Mouse (Mus musculus): ENCODE results near the gene Dync1i2.

Dync1i2 gene

DNA sequence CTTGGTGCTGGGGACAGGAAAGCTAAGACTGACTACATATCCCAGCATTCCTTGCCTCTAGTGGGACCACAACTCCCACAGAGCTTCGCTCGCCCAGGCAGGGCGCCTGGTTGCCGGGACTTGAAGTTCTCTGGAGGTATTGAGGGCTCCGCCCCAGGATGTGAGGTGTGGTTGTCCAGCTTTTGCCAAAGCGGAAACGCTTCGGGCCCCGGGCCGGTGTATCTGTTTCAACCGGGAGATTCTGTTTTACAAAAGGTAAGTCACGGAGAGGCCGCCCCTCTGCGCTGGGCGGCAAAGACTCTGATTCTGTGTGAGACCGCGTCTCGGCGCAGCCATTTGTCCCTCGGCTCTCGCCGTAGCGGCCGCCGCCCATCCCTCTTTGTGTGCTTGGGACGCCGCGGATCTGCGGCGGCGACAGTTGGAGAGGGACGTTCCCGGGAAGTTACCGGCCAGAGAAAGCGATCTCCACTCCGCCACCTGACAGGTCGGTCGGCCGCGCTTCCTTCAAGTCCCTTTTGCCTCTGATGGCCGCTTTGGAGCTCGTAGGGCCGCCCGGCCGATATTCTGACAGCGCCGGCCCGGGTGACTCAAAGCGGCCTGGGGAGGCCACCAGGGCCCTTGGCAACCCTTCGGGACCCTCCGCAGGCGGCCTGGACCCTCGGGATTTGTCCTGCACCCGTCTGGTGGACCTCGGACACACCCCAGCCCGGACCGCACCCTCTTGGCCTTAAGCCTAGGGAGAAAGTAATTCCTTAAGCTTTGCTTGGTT is at the start of gene Dync1i2:
Gene Dync1i2 (plus strand): TSS at position 116 of the 769 bp plus-strand sequence.
- DNase-seq (ENCODE audit: low read depth, low spot score): peak; percentile 90

DNA sequence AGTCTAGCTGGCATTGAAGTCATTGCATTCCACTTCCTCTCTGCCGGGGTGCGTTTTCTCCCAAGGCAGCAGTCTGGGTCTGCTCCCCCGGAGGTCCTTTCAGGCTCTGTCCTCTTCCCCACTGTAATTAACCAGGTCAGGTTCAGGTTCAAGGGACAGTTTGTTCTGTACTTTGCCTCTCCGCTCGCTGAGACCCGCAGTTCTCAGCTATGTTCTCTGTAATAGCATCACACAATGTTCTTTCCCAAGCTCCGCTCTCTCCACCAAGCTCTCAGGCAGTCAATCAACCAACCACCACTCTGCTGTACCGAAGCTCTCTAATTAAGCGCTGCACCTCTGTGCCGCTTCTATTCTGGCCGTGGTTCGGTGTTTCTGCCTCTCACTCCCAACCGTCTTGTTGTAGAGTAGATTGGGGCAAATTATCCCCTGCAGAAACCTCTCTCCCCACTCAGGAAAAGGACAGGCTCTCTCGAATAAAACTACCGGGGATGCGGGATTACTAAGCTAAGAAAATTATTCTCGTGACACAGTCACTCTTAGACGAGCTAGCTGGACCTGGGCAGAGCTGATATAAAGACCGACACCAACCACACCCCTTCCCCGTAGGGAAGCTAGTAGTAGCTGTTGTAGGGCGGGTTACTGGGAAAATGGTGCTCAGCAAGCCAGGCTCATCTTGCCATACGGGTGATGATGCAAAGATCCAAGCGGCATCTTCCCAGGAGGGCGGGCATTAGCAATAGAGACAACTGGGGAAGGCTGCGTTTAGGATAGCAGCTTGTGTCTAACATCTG is 48.5 kb upstream of the Dync1i2 start:
- no peak for DNase-seq (ENCODE audit: low read depth, low spot score)

DNA sequence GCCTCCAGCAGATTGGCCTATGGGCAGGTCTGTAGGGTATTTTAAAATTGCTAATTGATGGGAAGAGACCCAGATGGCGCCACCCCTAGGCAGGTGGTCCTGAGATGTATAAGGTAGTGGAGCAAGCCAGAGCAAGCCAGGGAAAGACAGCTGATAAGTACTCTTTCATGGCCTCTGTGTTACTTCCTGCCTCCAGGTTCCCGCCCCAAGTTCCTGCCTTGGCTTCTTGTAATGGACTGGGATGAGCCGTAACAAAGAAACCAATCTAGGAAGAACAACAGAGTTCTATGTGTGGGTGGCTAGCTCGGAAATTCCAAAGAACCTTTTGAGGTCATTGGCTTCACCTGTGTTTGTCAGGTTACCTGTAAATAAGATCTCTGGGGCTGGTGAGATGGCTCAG is 44.3 kb upstream of the Dync1i2 start:
- DNase-seq (ENCODE audit: low read depth, low spot score): peak; percentile 46

DNA sequence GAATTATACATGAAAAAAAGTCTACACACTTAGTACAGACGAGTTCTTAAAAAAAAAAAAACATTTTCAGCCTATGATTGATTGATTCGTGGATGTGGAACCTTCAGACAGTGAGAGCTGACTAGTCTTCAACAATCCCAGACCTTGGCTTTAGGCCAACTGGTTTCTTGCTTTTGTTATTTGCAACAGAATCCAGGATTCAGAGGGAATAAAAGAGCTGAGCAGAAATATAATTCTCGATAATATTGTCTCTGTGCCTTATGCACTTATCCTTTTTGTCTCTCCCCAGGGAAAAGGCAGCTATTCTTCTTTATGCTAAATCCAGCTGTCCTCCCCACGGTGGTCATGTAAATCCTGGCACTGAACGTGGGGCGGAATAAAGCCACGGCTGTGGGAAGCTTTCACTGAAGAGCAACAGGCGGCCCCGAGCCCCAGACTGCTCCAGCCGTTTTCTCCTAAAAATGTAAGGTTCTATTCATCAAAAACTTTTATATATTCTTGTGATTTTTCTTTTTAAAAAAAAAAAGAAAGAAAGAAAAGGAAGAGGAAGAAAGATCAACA is 43.0 kb upstream of the Dync1i2 start:
- DNase-seq (ENCODE audit: low read depth, low spot score): no peak

DNA sequence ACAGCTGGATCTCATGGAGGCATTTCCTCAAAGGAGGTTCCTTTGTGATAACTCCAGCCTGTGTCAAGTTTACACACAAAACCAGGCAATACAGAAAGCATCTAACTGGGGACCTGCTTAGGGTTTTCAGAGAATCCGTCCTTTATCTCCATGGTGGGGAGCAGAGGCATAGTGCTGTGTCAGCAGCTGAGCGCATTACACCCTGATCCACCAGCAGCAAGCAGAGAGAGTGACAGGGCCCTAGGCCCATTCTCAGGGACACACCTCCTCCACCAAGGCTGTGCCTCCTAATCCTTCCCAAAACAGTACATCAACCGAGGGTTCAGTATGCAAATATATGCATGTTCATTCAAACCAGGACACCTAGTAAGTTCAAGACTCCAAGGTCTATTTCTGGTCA is 38.5 kb upstream of the Dync1i2 start:
- DNase-seq (ENCODE audit: low read depth, low spot score): no peak

DNA sequence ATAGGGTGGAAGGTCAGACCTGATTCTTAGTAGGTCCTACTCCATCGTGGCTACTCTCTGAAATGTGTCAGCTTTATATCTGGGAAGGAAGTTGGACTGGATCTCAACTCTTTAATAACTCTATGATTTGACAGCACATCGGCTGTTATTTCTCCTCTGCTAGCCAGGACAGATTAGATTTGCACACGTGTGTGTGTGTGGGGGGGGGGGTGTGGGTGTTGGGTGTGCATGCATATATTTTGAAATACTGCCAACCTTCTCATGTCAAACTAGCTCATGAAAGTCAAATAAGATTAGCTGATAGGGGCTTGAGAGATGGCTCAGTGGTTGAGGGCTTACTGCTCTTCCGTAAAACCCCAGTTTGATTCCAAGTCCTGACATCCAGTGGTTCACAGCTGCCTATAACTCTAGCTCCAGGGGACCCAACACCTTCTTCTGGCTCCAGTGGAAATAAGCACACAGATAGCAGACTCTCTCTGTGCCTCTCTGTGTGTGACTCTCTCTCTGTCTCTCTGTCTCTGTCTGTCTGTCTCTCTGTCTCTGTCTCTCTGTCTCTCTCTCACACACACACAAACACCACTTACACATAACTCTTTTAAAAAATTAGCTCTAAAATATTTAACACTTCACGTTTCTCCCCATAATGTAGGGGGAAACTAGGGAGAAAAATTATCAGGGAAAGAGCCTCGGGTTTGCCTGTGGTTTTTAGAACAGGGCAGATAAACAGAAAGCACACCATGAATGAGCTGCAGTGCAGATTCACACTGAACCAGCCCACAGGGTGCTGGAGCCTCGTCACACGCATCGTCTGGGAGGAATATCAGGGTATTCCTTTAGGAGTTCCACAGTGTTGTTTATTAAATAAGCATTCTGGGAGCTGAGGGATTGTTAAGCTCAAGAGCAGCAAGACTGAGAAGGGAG is 34.9 kb upstream of the Dync1i2 start:
- no peak for DNase-seq (ENCODE audit: low read depth, low spot score)

DNA sequence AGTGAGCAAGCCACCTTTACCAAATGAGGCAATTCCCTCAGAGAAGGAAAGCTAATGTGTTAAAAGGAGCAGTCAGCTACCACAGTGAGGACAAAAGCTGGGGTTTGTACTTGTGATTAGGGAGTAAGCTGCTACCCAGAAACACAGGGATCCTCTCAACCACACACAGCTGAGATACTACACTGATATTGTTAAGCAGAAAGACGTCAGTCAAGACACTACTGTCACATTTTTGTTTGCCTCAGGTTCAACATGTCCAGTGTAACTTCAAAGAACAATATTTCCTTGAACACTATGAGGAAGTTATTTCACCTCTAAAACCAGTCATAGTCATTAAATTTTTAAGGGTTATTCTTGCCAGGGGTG is 34.3 kb upstream of the Dync1i2 start:
- no peak for DNase-seq (ENCODE audit: low read depth, low spot score)

DNA sequence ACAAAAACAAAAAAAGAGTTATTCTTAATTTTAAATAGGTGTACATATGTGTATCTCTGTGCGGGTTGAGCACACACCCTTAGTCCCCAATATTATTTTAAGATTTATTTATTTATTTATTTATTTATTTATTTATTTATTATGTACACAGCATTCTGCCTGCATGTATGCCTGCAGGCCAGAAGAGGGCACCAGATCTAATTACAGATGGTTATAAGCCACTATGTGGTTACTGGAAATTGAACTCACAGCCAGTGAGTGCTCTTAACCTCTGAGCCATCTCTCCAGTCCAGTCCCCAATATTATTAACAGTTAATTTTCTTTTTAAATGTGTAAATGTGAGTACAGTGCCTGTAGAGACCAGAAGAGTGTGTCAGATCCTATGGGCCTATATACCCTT is 33.7 kb upstream of the Dync1i2 start:
- no peak for DNase-seq (ENCODE audit: low read depth, low spot score)

DNA sequence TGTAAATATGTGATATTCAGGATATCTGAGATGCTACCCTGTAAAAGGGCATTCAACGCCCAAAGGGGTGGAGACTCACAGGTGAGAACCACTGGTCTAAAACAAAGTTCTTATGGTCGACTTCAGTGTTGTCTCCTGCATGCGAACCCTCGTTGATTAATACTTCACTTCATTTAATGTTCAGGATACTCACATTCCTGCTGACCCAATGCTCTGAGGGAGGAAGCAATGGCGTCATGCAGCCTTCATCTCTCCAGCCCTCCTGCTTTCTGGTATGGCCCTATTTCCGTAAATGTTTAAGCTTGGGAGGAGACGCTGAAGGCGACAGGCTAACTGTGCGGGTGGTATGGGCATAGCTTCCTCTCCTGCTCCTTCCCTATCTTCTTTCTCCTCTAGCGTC is 31.8 kb upstream of the Dync1i2 start:
- no peak for DNase-seq (ENCODE audit: low read depth, low spot score)

DNA sequence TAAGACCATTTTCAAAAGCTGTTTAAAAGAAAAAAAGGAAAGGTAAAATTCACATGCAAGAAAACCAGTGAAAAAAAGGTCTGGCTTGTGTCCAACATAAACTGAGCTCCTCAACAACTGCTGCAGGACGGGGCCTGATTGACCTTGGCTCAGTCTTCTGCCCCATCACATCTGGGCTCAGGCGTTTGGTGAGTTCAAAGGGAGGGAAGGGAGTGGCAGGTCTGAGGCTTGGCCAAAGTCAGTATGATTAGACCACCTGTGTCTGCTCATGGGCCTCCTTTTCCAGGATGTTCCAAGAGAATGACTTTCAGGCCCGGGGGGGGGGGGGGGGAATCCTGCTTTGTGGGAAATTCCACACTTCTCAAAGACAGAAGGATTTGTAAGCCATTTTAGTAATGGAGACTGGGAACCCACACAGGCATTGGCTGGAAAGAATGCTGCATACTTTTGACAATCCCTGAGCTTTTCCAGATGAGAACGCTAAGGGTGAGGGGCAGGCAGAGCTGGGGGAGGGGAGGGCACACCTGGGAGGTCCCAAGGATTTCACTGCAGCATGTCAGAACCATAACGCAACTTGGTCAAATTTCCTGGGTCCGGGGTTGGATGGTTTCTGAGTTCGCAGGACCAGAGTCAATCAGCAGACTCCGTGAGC is 30.8 kb upstream of the Dync1i2 start:
- DNase-seq (ENCODE audit: low read depth, low spot score): no peak

DNA sequence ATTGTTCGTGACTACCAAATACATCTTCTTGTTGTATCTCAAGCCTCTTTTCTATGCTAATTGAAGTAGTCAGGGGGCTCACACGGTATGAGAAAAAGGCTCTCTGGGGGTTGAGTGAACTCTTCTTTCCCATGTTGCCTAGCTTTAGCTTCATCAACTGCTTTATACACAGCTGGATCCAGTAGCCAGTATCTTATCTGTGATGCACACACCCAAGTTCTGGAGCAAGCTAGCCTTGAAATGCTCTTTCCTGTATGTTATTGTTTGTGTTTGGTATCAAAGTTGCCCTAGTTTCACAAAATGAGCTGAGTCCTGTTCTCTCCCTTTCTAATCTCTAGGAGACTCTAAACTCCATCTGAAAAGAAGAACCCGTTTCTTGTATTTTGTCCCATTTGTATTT is 23.6 kb upstream of the Dync1i2 start:
- DNase-seq (ENCODE audit: low read depth, low spot score): no peak

DNA sequence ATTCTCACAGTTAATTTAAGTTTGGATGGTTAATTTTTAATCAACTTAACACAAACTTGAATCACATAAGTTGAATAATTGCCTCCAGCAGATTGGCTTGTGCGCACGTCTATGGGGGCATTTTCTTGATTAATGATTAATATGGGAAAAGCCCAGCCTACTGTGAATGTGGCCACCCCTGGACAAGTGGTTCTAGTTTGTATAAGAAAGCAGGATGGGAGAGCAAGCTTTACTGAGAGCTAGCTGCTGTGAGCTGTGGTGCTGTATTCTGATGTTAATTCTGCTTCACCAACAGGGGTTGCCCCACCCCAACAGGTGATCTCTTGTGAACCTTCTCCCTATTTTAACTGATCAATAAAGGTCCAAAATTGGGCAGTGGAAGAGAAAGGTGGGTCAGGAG is 22.6 kb upstream of the Dync1i2 start:
- no peak for DNase-seq (ENCODE audit: low read depth, low spot score)

DNA sequence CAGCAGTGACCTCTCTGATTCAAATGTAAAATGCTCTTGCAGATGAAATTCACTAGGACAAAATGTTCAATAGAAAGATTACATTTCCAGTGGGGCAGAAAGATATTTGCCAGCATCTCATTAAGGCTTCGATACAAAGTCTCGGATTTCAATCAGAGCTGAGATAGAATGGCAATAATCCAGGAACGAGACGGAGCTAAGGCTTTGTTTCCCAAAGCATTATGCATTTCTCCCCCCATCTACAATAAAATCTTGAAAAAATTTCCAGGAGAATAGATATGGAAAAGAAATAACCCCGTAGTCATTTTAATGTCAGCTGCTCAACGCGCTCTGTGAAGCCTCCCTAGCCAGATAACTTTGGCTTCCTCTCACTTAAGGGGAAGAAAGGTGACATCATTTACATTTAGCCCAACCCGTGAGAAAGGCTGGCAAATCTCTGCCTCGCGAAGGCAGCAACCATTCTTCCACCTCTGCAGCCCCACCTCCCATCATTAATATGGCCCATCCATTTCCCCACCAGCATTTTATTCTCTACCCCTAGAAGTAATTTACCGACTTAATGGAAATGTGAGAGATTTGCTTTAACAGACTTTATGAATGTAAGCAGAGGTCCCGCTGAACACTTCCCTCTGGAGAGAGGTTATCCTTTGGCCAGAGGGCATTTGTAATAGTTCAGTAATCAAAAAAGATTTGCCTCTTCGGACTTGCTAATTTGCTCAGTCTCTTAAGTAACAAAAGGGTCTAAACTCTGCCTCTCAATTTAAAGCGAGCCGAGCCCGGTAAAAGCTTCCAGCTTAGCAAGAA is 19.9 kb upstream of the Dync1i2 start:
- DNase-seq (ENCODE audit: low read depth, low spot score): no peak

DNA sequence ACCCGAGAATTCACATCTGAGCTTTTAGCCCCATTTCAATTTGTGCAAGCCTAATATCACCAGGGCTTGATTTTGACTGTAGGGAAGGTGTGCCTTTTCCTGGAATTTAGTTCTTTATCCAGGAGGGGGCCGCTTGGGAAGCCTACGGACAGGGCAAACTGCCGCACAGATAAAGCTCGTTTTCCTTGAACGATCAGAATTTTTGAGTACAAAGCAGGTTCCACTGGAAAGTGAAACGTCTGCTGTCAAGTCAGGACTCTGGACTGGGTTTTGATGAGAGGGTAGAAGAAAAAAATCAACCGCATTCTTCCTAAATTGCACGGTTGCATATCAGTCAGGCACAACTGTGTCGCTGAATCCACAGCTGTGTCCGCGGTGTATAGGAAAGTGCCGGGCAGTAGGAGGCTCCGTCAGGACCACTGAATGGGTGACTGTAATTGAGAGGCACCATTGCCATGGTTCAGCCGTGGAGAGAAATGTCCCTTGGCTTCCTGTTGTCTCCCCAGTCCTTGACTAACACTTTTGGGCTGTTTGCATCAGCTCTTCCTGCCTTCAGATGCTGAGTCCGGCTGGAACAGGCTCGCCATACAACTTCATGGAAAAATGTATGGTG is 19.2 kb upstream of the Dync1i2 start:
- DNase-seq (ENCODE audit: low read depth, low spot score): no peak

DNA sequence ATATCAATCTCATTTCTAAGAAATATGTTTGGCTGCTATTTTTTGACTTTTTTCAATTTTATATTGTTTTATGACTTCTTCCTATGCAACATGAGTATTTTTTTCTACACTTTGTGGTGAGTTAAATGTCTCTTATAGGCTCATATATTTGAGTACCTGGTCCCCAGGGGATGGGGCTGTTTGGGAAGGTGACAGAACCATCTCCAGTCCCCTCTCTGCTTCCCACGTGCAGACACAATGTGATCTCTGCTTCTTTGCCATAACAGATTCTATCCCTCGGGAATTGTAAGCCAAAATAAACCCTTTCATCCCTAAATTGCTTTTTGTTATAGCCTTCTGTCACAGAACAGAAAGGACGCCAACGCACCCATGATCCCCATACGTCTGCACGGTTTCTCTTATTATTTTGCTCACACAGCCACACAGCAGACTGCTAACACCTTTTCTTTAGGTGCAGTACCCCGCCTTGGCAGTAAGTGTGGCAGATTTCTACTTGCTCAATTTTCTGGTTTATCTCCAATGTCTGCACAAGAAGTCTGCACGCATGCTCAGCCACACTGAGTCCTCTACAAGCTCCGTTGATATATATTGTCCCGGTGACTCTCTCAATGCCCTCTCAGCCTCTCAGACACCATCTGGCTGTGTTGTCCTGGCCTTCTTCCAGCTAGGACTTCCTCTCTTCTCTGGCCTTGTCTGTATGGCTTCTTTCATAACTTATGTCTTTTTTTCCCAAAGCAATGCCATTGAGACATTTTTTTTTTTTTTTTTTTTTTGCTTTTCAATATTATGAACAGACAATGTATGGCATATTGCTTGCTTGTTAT is 17.2 kb upstream of the Dync1i2 start:
- no peak for DNase-seq (ENCODE audit: low read depth, low spot score)

DNA sequence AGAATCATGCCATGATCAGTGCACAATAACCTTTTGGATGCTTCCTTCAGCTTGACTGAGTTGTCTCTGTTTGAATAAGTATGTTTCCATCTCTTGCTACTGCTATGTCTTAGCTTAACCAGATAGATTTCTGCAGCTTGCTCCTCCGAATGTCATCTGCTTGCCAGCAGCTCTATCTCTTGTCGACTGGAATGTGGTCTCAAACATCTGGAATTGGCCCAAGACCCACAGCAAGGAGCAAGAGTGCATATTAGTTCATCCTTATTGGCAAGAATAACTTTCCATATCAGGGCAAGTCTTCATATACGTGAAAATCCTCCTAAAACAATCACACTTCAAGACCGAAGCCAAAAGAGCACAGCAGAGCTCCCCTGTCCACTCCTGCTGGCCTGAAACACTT is 14.6 kb upstream of the Dync1i2 start:
- no peak for DNase-seq (ENCODE audit: low read depth, low spot score)

DNA sequence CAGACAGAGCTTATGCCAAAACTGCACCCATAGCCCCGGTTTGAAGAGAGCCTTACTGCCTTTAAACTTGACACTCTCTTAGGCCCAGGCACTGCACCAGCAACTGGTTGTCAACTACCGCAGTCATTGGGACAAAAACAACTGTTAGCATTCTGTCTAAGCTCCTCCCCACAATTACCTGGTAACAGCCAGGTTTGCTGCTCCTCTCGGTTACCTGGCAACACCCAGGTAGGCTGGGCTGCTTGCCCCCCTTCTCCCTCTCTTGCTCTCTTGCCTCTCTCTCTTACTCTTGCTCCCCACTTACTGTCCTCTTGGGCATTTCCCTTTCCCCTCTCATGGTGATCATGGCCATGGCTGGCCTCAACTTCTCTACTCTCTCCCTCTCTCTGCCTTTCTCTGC is 12.6 kb upstream of the Dync1i2 start:
- DNase-seq (ENCODE audit: low read depth, low spot score): no peak

DNA sequence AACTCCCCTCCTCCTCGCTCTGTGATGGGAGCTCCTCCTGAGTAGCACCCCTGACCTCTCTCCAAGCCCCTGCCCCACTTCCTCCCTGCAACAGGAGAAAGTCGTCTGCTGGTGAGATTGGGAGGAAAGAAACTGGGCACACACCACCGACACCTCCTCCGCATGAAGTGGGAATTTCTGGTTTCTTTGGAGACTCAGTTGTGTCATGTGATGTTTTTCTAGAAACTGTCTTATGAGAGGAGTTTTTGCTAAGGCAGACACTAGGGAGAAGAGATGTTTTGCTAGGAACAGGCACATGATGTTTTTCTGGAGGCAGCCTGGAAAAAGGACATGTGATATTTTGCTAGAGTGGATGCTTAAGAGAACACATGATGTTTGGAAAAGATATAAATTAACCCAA is 11.0 kb upstream of the Dync1i2 start:
- no peak for DNase-seq (ENCODE audit: low read depth, low spot score)

DNA sequence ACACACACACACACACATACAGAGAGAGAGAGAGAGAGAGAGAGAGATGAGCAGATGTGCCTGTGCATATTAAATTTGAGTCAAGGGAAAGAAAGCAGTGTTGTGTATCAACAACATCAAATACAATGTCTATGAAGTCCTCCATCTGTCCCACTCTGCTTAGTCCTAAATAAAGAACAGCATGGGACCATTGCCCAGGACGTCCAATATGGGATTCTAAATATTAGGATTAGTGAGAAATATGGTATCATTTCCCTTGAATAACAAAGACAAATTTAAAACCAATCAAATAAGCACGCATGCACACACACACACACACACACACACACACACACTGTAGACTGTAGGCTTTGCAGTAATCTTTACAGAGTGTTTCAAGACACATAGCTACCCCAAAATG is 9.6 kb upstream of the Dync1i2 start:
- DNase-seq (ENCODE audit: low read depth, low spot score): no peak
